Mouse (Mus musculus) monocyte, adult 2 months (primary cell): ENCODE measurements around the gene Phldb3.
"Not testable (repeated sequence)": the region's sequence is repeated elsewhere in the genome, so short reads cannot be mapped to it uniquely, and the experiment has no call there.

Experiments used
- DNase-seq, 2 experiments: peaks; one replicate each; pipeline ENCODE4 v3.0.0; 2022; ENCODE audit warnings: low spot score in 2 of 2, low read depth in 1 of 2

The Phldb3 gene

GRCm38 (mm10) chr7:24593621-24594308 lies 16.8 kb upstream of the Phldb3 start:
- peak in 1 of 2 experiments; percentile 40 for DNase-seq

- DNase-seq: no peak
Observed at GRCm38 (mm10) chr7:24594309-24594803, 16.2 kb upstream of the Phldb3 start.

- DNase-seq: no peak
Observed at GRCm38 (mm10) chr7:24595464-24595863, 15.1 kb upstream of the Phldb3 start.

GRCm38 (mm10) chr7:24598121-24598520 lies 12.4 kb upstream of the Phldb3 start:
- DNase-seq: no peak

- no peak for DNase-seq
Observed at GRCm38 (mm10) chr7:24599211-24600067, 11.1 kb upstream of the Phldb3 start.

GRCm38 (mm10) chr7:24600941-24601597 lies 9.5 kb upstream of the Phldb3 start:
- peak; percentile 68 to 85 for DNase-seq

- no peak for DNase-seq
Observed at GRCm38 (mm10) chr7:24605561-24605960, 5.0 kb upstream of the Phldb3 start.

GRCm38 (mm10) chr7:24606046-24606445 lies 4.5 kb upstream of the Phldb3 start:
- DNase-seq: no peak

GRCm38 (mm10) chr7:24608017-24608416 lies 2.5 kb upstream of the Phldb3 start:
- peak in 1 of 2 experiments; percentile 54 for DNase-seq

- no peak for DNase-seq
Observed at GRCm38 (mm10) chr7:24608561-24608960, 2.0 kb upstream of the Phldb3 start.

GRCm38 (mm10) chr7:24610879-24611494 lies 424 bp downstream of the Phldb3 start:
- peak; percentile 86 to 95 for DNase-seq

GRCm38 (mm10) chr7:24611709-24612108 lies 1.1 kb downstream of the Phldb3 start:
- DNase-seq: no peak

GRCm38 (mm10) chr7:24612308-24612910 lies 1.8 kb downstream of the Phldb3 start:
- no peak for DNase-seq

- no peak for DNase-seq
Observed at GRCm38 (mm10) chr7:24614816-24615215, 4.3 kb downstream of the Phldb3 start.

- DNase-seq: no peak
Observed at GRCm38 (mm10) chr7:24617763-24618162, 7.2 kb downstream of the Phldb3 start.

- not testable (repeated sequence) for DNase-seq
Observed at GRCm38 (mm10) chr7:24618374-24618773, 7.8 kb downstream of the Phldb3 start.

- DNase-seq: no peak
Observed at GRCm38 (mm10) chr7:24619671-24620397, 9.3 kb downstream of the Phldb3 start.

- no peak for DNase-seq
Observed at GRCm38 (mm10) chr7:24621193-24621592, 10.6 kb downstream of the Phldb3 start.

- DNase-seq: no peak
Observed at GRCm38 (mm10) chr7:24622967-24623366, 12.4 kb downstream of the Phldb3 start.
